Mouse (Mus musculus) right cerebral cortex, postnatal 25 days (tissue): Measurements from ENCODE around the gene Olfr450.

ENCODE experiments used
- DNase-seq: peaks from one replicate; pipeline ENCODE4 v3.0.0; 2022

The Olfr450 gene

DNA sequence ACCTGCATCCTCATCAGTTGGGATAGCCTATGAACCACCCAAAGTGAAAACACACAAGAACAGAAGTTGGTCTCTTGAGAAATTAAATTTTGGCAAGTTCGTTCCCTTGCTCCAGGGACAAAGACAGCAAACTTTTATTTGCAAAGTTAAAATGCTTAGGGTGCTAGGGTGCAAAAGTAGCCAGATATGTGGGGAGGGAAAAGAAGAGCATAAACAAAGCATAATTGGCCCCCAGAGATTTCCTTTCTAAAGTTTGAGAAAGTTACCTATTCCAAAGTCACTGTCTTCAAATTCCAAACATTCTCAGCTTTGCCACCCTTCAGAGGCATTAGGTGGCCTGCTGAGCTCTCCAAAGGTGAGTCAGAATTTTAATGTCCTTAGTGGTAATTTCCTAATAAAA lies at the start of gene Olfr450:
TSS of gene Olfr450 (plus strand) at position 301 of the 400 bp plus-strand sequence.
- DNase-seq = no peak

DNA sequence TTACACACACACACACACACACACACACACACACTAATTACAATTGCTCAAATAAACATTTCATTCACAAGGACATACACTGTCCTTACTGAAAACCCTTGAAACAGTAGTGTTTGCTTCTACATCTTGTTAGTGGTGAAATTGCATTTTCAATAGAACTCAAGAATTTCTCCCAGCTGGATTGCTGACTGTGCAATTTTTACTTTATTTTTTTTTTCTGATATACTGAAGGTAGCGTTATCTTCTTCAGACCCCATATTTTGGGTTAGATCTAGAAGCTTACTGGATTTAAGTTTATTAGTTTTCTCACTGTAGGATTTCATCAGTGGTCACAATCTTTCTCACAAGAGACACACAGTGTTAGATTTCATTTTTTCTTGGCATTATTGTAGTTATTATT lies 34.7 kb upstream of the Olfr450 start:
- no peak for DNase-seq

DNA sequence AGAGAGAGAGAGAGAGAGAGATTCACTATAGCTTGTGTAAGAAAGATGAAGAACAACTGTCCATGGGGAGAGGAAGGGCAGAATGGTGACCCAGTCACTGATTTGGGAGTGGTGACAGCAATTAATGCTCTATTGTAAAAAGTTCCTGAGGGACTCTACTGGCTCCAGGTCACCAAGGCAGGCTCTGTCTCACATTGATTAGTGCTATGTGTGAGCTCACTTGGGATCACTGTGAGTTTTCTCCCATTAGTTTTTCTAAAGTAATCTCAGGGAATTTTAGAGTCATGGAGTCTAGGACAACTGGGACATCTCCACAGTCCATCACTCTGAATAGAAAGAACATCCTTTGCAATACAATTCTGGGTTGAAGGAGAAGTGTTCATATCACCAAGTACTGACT lies 26.9 kb upstream of the Olfr450 start, which contains the start of gene Olfr452:
TSS of gene Olfr452 (plus strand) at position 301 of the 400 bp plus-strand sequence.
- no peak for DNase-seq

DNA sequence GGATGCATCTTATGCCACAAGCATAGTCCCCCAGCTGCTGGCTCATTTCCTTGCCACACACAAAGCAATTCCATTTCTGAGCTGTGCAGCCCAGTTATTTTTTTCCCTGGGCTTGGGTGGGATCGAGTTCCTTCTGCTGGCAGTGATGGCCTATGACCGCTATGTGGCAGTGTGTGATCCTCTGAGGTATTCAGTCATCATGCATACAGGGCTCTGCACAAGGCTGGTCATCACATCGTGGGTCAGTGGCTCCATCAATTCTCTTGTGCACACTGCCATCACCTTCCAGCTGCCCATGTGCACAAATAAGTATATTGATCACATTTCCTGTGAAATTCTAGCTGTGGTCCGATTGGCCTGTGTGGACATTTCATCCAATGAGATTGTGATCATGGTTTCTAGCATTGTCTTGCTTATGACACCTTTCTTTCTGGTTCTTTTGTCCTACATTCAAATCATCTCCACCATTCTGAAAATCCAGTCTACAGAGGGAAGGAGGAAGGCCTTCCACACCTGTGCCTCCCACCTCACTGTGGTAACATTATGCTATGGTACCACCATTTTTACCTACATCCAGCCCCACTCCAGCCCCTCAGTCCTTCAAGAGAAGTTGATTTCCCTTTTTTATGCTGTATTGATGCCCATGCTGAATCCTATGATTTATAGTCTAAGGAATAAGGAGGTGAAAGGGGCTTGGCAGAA lies 21.3 kb upstream of the Olfr450 start:
- no peak for DNase-seq

DNA sequence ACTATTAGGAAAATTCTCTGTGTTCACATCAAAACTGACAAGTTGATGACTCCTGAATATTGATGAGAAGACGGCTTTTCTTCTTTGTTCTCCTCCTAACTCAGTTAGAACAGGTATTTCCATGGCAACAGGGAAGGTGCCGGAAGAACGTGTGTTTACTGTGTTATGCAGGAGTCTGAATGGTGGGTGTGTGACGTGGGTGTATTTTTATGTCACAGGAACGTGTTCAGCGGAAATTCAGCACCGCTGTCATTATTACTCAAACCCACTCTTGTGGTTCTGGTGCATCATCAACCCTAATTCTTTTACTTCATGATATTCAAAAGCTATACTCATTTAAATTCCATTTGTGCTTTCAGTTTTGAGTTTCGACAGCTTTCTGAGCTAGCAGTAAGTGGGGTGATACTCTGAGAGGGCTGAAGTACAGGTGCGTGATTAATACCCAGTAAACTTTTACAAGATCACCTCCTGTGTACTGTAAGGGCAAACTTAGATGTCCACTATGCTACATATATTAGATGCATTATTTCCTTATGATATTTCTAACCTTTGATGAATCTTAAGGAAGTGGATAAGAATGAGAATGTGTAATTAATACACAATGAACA lies 20.7 kb upstream of the Olfr450 start:
- DNase-seq = no peak

DNA sequence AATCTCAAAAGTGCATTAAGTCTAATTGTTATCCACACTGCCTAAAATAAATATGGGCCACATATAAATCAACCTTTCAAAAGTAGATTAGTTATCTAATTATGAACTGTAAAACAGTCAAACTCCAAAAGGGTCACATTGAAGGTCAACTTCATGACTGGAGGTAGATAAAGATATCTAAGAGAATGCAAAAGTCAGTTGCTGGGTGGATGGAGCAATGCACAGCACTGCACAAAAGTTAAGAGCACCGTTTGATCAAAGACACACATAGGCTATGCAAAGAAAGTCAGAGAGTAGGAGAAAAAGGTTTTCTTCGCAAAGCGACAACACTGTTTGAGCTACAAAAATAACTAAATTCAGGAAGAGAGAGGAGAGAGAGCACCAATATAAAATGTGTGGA lies 16.8 kb upstream of the Olfr450 start:
- DNase-seq = no peak

DNA sequence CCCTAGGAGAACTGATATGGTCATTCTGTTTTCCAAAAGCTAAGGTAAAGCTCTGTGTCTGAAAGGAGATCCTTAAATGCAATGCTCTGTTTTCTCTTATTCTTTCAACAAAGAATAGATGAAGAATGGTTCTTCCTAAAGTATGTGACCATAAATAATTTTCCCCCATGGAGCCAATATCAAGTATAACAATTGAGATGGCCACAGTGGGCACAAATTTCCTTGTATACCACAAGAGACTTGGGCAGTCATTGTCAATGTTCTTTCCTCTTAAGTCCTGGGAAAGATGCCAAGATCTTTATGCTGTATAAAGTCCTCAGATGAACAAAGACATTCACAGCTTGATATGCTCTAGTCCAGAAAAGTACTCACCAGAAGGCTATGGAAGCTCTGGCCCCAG lies 22.3 kb downstream of the Olfr450 start, which contains the start of gene Olfr449:
TSS of gene Olfr449 (plus strand) at position 301 of the 400 bp plus-strand sequence.
- no peak for DNase-seq

DNA sequence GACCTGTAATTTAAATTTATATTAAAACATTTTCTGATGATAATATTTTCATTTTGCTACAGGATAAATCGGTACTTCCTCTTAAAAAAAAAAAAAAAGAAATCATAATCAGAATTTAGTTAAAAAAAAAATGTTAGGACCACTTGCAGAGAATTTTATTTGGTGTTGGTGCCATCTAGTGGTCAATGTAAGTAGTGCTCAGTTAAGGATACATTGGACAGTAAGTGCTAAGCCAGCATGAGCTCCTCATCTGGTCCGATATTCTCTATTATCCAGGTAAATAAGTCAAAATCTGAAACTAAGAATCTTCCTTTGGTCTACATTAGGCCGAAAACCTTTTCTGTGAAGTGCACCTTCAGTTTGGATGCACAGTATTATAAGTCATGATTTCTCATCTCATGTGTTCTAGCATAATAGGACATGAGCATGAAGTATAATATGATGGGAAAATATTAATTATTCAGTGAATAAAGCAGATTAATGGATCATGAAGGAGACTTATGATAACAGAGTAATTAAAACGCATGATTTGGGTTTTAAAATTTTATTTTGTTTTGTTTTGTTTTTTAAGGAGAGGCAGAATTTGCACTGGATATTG lies 48.6 kb downstream of the Olfr450 start:
- DNase-seq = peak; percentile 5
